Mouse (Mus musculus) E14TG2a.4 (cell line): ENCODE data around the gene Man2a1.

ENCODE experiments used
- CTCF ChIP-seq: conservative IDR thresholded peaks from 2 replicates; pipeline ENCODE4 v1.5.1; 2014; ENCODE audit warnings: low read length
- NANOG ChIP-seq: IDR thresholded peaks from 2 replicates; pipeline ENCODE4 v1.6.1; 2014; ENCODE audit warnings: borderline replicate concordance, low read length, mixed read lengths
- POU5F1 ChIP-seq: IDR thresholded peaks from 2 replicates; pipeline ENCODE4 v1.6.1; 2014; ENCODE audit warnings: low read length, borderline replicate concordance

DNA sequence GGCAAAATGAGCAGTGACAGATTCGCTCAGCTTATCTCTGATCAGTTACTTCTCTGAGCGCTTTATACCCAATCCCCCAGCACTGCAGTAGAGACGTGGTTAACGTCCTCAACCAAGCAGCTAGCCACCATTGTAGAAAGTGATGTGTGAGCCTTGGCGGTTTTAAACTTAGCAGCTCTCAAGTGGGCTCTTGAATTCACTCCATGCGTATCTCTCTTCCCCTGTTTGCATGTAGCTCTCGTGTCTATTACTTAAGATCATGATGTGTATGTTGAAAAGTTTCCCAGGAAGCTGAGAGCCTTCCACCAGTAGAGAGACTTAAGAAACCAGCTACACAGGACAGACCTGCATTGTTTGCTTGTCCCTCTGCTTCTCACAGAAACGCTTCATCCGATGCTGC, 46.9 kb downstream of the Man2a1 start:
- TF ChIP-seq CTCF (no peak), POU5F1 (no peak), NANOG (no peak)
